Mouse (Mus musculus): ENCODE results near the gene Ptprh.

DNA sequence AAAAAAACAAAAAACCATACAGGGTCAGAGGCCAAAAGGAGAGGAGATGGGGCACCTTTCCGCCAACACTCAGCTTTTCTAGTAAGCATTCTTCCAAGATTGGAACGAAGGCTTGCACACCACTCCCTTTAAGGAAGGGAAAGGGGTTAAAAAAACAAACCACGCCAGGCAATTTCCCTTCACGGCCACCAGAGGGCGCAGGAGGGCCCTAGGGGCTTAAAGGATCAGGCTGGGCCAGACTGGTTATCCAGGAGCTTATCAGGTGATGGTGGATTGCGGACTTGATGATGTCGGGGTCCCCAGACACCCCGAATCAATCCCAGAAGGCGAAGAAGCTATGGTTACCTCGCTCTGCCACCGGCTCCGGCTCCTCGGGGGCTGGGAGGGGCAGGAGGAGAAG lies 90.6 kb downstream of the Ptprh start:
- TF ChIP-seq CTCF (IDR thresholded peaks at IDR 0.05; ENCODE audit: control insufficient read depth, insufficient read depth, low read length) (peak; percentile 85), POLR2A (IDR thresholded peaks at IDR 0.05; ENCODE audit: borderline replicate concordance, control insufficient read depth, low read depth, low read length) (no peak)

Data from bone marrow, adult 2 months (tissue).